Mouse (Mus musculus) olfactory bulb, adult 2 months (tissue): Measurements from ENCODE around the gene Bhlha9.

ENCODE experiments used
- CTCF ChIP-seq: fragments of 200-500 bp; IDR thresholded peaks from 2 replicates; pipeline ENCODE4 v1.5.1; 2012; ENCODE audit warnings: low read depth, mild to moderate bottlenecking, low read length, moderate library complexity; ENCODE audit not compliant: insufficient read depth
- POLR2A ChIP-seq: fragments of 200-500 bp; IDR thresholded peaks from 2 replicates; pipeline ENCODE4 v1.6.1; 2012; ENCODE audit warnings: mild to moderate bottlenecking, low read depth, low read length, moderate library complexity; ENCODE audit not compliant: insufficient read depth

DNA sequence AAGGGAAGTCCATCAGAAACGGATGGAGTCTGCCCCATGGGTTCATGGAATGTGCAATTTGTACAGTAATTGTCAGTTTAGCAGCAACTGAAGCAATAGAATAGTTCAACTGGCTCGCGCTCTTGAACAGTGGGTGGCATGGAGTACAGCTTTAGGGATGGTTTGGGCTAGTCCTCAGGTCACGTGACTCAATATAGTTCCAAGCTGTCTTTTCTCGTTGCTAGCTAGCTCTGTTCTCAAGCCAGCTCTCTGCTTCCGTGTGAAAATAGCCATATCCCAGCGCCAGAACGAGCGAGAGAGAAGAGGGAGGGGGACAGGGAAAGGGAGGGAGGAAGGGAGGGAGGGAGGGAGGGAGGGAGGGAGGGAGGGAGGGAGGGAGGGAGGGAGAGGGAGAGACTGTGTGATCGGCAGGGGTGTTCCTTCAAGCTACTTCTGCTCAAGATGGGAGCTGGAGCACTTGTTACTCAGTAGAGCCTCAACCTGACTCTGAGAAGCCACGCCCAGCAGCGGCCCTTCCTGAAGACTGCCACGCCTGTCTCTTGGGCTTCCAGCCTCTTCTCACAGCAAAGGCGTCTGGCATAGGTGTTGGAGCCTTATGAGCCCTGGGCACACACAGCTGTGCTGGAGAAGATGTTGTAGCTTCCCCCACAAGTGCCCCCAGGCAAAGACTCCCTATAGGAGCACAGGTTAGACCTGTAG is 21.3 kb upstream of the Bhlha9 start:
- TF ChIP-seq CTCF, result no peak
- TF ChIP-seq POLR2A, result no peak
